Mouse (Mus musculus) spleen, adult 2 months (tissue): ENCODE results near the gene Sh3rf1. TPM values are rescaled to one million over a fixed set of nuclear protein-coding genes. Genes with fewer than 3 reads are reported as not detected.

Experiments
- DNase-seq, 2 experiments: peaks; one replicate each; pipeline versions ENCODE4 v3.0.0 to v3.0.0-alpha.2; 2012 to 2021; ENCODE audit warnings: low spot score in 2 of 2, low read depth in 1 of 2
- H3K27ac ChIP-seq: fragments of 200-500 bp; 2 replicates; pipeline ENCODE4 v1.5.1; 2012; ENCODE audit warnings: low read length, inconsistent platforms; ENCODE audit not compliant: insufficient read depth
- H3K27me3 ChIP-seq: fragments of 200-500 bp; 2 replicates; pipeline ENCODE4 v1.6.1; 2012; ENCODE audit warnings: mild to moderate bottlenecking, moderate library complexity, low read length, inconsistent platforms; ENCODE audit not compliant: control insufficient read depth, insufficient read depth
- H3K36me3 ChIP-seq: fragments of 200-500 bp; 2 replicates; pipeline ENCODE4 v1.6.1; 2012; ENCODE audit warnings: mild to moderate bottlenecking, low read length, inconsistent platforms; ENCODE audit not compliant: control insufficient read depth, insufficient read depth
- H3K4me1 ChIP-seq: fragments of 200-500 bp; 2 replicates; pipeline ENCODE4 v1.6.1; 2011; ENCODE audit warnings: inconsistent platforms; ENCODE audit not compliant: control insufficient read depth, insufficient read depth, insufficient read length
- H3K4me3 ChIP-seq: fragments of 200-500 bp; 2 replicates; pipeline ENCODE4 v1.5.1; 2011; ENCODE audit warnings: mild to moderate bottlenecking, inconsistent platforms; ENCODE audit not compliant: insufficient read depth, insufficient read length; ENCODE audit errors: extremely low read depth
- CTCF ChIP-seq: fragments of 200-500 bp; IDR thresholded peaks from 2 replicates; pipeline ENCODE4 v1.5.1; 2011; ENCODE audit warnings: mild to moderate bottlenecking, inconsistent platforms; ENCODE audit not compliant: insufficient read depth, insufficient read length, insufficient replicate concordance; ENCODE audit errors: extremely low read depth
- POLR2A ChIP-seq: fragments of 200-500 bp; IDR thresholded peaks from 2 replicates; pipeline ENCODE4 v1.6.1; 2011; ENCODE audit warnings: low read depth, low read length, inconsistent platforms
- WGBS: fragments of 180-500 bp; shearing (Covaris S2); methylation state at CpG from one replicate; pipeline ENCODE4 v1.1.7; 2018; 5-methylcytosine and 5-hydroxymethylcytosine counted together
- polyA plus RNA-seq: library from polyadenylated mRNA; depleted of rRNA; stranded (reverse); fragments of >200 nt; gene quantifications from 2 replicates; pipeline ENCODE4 v1.2.3, GENCODE M21; 2012

Sh3rf1 gene
- polyA plus RNA-seq, 1 experiment, result 2.5 TPM

GRCm38 (mm10) chr8:61313016-61313415 lies 89.3 kb downstream of the Sh3rf1 start:
- Histone ChIP-seq H3K4me1 (peaks cover 3% of the 10 kb centered on the region; the same call in 1 of the 2 replicates), H3K27me3 (no peaks in the 10 kb centered on the region), H3K36me3 (no peaks in the 10 kb centered on the region), H3K4me3 (no peak overlapping the region), H3K27ac (no peak overlapping the region)
- no peak for DNase-seq
- TF ChIP-seq CTCF (no peak), POLR2A (no peak)
- 93% methylated on average over 7 of the region's 7 CpGs for WGBS

- no peak overlapping the region for H3K27ac ChIP-seq
- H3K36me3 ChIP-seq, result no peaks in the 10 kb centered on the region
- TF ChIP-seq POLR2A (no peak), CTCF (no peak)
- peaks cover 5% of the 10 kb centered on the region; the same call in 1 of the 2 replicates for H3K4me1 ChIP-seq
- no peak for DNase-seq
- WGBS, result 23% methylated on average over 10 of the region's 10 CpGs
- no peaks in the 10 kb centered on the region for H3K27me3 ChIP-seq
- no peak overlapping the region for H3K4me3 ChIP-seq
These were observed 92.5 kb downstream of the Sh3rf1 start for GRCm38 (mm10) chr8:61316012-61316767.

- 81% methylated on average over 10 of the region's 10 CpGs for WGBS
- DNase-seq, result no peak
- no peak overlapping the region for H3K27ac ChIP-seq
- TF ChIP-seq CTCF, result no peak
- no peak for TF ChIP-seq POLR2A
- H3K4me3 ChIP-seq, result no peak overlapping the region
- H3K27me3 ChIP-seq, result no peaks in the 10 kb centered on the region
- H3K36me3 ChIP-seq, result no peaks in the 10 kb centered on the region
- H3K4me1 ChIP-seq, result peaks cover 5% of the 10 kb centered on the region; the same call in 1 of the 2 replicates
These were observed 93.3 kb downstream of the Sh3rf1 start for GRCm38 (mm10) chr8:61316813-61317534.

GRCm38 (mm10) chr8:61317535-61318136 lies 94.0 kb downstream of the Sh3rf1 start:
- TF ChIP-seq CTCF (no peak), POLR2A (no peak)
- no peak for DNase-seq
- 98% methylated on average over 6 of the region's 6 CpGs for WGBS
- no peaks in the 10 kb centered on the region for H3K27me3 ChIP-seq
- H3K4me1 ChIP-seq, result peaks cover 5% of the 10 kb centered on the region; the same call in 1 of the 2 replicates
- no peaks in the 10 kb centered on the region for H3K36me3 ChIP-seq
- H3K4me3 ChIP-seq, result no peak overlapping the region
- H3K27ac ChIP-seq, result no peak overlapping the region

GRCm38 (mm10) chr8:61321216-61321615 lies 97.5 kb downstream of the Sh3rf1 start:
- TF ChIP-seq POLR2A (no peak), CTCF (no peak)
- Histone ChIP-seq H3K4me1 (peaks cover 5% of the 10 kb centered on the region; the same call in 1 of the 2 replicates), H3K27ac (no peak overlapping the region), H3K4me3 (no peak overlapping the region), H3K27me3 (no peaks in the 10 kb centered on the region), H3K36me3 (no peaks in the 10 kb centered on the region)
- DNase-seq, result no peak
- WGBS, result 70% methylated on average over 3 of the region's 3 CpGs

GRCm38 (mm10) chr8:61321780-61322179 lies 98.1 kb downstream of the Sh3rf1 start:
- TF ChIP-seq CTCF (no peak), POLR2A (no peak)
- Histone ChIP-seq H3K36me3 (no peaks in the 10 kb centered on the region), H3K4me3 (no peak overlapping the region), H3K27ac (no peak overlapping the region), H3K27me3 (no peaks in the 10 kb centered on the region), H3K4me1 (peaks cover 4% of the 10 kb centered on the region; the same call in 1 of the 2 replicates)
- DNase-seq, result no peak
- WGBS, result 87% methylated on average over 5 of the region's 5 CpGs

- no peak for DNase-seq
- TF ChIP-seq CTCF, result no peak
- TF ChIP-seq POLR2A, result no peak
- no peaks in the 10 kb centered on the region for H3K36me3 ChIP-seq
- H3K4me1 ChIP-seq, result peaks cover 2% of the 10 kb centered on the region; the same call in 1 of the 2 replicates
- H3K4me3 ChIP-seq, result no peak overlapping the region
- H3K27ac ChIP-seq, result no peak overlapping the region
- 91% methylated on average over 8 of the region's 8 CpGs for WGBS
- H3K27me3 ChIP-seq, result no peaks in the 10 kb centered on the region
These were observed 98.8 kb downstream of the Sh3rf1 start for GRCm38 (mm10) chr8:61322462-61322861.
